Mouse (Mus musculus) lung, embryonic 16.5 days (tissue): ENCODE measurements at regions not wholly inside any gene's neighbourhood (a gene's known extent, or its start where the extent isn't known, plus 50 kb on each side); places are given as distances from the start of the nearest gene placed in this dataset.

ENCODE experiments used
- ATAC-seq: fragments of 200-750 bp; cut with Nextera tagmentation; 2 replicates; pipeline ENCODE4 v1.8.0; 2017; ENCODE audit warnings: low read depth, mild to moderate bottlenecking, moderate library complexity
- H3K27ac ChIP-seq: fragments of 300-500 bp; sonication (generic); 2 replicates; pipeline ENCODE4 v1.5.1; 2014; ENCODE audit warnings: mild to moderate bottlenecking, control low read depth, low read length
- H3K27me3 ChIP-seq: fragments of 300-500 bp; sonication (generic); 2 replicates; pipeline ENCODE4 v1.6.1; 2014; ENCODE audit warnings: low read depth, low read length, mixed read lengths; ENCODE audit not compliant: control insufficient read depth, insufficient read depth
- H3K36me3 ChIP-seq: fragments of 300-500 bp; sonication (generic); 2 replicates; pipeline ENCODE4 v1.6.1; 2014; ENCODE audit warnings: low read length; ENCODE audit not compliant: control insufficient read depth, insufficient read depth
- H3K4me1 ChIP-seq: fragments of 300-500 bp; sonication (generic); replicated peaks from 2 replicates; pipeline ENCODE4 v1.6.1; 2014; ENCODE audit warnings: low read length, mixed read lengths; ENCODE audit not compliant: control insufficient read depth, insufficient read depth
- H3K4me2 ChIP-seq: fragments of 300-500 bp; sonication (generic); 2 replicates; pipeline ENCODE4 v1.6.1; 2014; ENCODE audit warnings: low read depth, low read length, control low read depth
- H3K4me3 ChIP-seq: fragments of 300-500 bp; sonication (generic); 2 replicates; pipeline ENCODE4 v1.5.1; 2014; ENCODE audit warnings: mild to moderate bottlenecking, low read length, control low read depth
- H3K9ac ChIP-seq: fragments of 300-500 bp; sonication (generic); 2 replicates; pipeline ENCODE4 v1.6.1; 2014; ENCODE audit warnings: low read length, control low read depth
- H3K9me3 ChIP-seq: fragments of 300-500 bp; sonication (generic); 2 replicates; pipeline ENCODE4 v1.6.1; 2016; ENCODE audit warnings: low read length; ENCODE audit not compliant: control insufficient read depth
- WGBS: fragments of 180-500 bp; shearing (Covaris S2); extraction: QIAGEN DNeasy Blood & Tissue Kit; methylation state at CpG from one replicate; pipeline ENCODE4 v1.1.7; 2014; 5-methylcytosine and 5-hydroxymethylcytosine counted together

GRCm38 (mm10) chr3:156341484-156341883 lies 220.1 kb upstream of the Negr1 start:
- 75% methylated on average over 1 of the region's 1 CpGs for WGBS
- Histone ChIP-seq H3K27me3 (no peaks in the 10 kb centered on the region), H3K9me3 (no peaks in the 10 kb centered on the region), H3K9ac (no peak overlapping the region), H3K4me2 (no peak overlapping the region), H3K27ac (no peak overlapping the region), H3K4me3 (no peak overlapping the region), H3K36me3 (no peaks in the 10 kb centered on the region), H3K4me1 (no peaks in the 10 kb centered on the region)
- no peak for ATAC-seq

- H3K36me3 ChIP-seq, result no peaks in the 10 kb centered on the region
- H3K27ac ChIP-seq, result no peak overlapping the region
- H3K4me2 ChIP-seq, result no peak overlapping the region
- H3K9me3 ChIP-seq, result no peaks in the 10 kb centered on the region
- no peaks in the 10 kb centered on the region for H3K4me1 ChIP-seq
- H3K4me3 ChIP-seq, result no peak overlapping the region
- ATAC-seq, result no peak
- 47% methylated on average over 4 of the region's 4 CpGs for WGBS
- H3K9ac ChIP-seq, result no peak overlapping the region
- no peaks in the 10 kb centered on the region for H3K27me3 ChIP-seq
These were observed 209.9 kb upstream of the Negr1 start for GRCm38 (mm10) chr3:156351727-156352126.

GRCm38 (mm10) chr3:156353430-156353829 lies 208.2 kb upstream of the Negr1 start:
- no peak overlapping the region for H3K27ac ChIP-seq
- H3K9me3 ChIP-seq, result no peaks in the 10 kb centered on the region
- no peak overlapping the region for H3K9ac ChIP-seq
- no peak overlapping the region for H3K4me3 ChIP-seq
- H3K36me3 ChIP-seq, result no peaks in the 10 kb centered on the region
- ATAC-seq, result no peak
- no peaks in the 10 kb centered on the region for H3K4me1 ChIP-seq
- H3K27me3 ChIP-seq, result no peaks in the 10 kb centered on the region
- H3K4me2 ChIP-seq, result no peak overlapping the region
- WGBS, result 73% methylated on average over 3 of the region's 3 CpGs

- Histone ChIP-seq H3K4me1 (no peaks in the 10 kb centered on the region), H3K4me3 (no peak overlapping the region), H3K4me2 (no peak overlapping the region), H3K27me3 (no peaks in the 10 kb centered on the region), H3K9ac (no peak overlapping the region), H3K27ac (no peak overlapping the region), H3K36me3 (no peaks in the 10 kb centered on the region), H3K9me3 (no peaks in the 10 kb centered on the region)
- WGBS, result 72% methylated on average over 9 of the region's 9 CpGs
- no peak for ATAC-seq
These were observed 207.6 kb upstream of the Negr1 start for GRCm38 (mm10) chr3:156353841-156354473.

GRCm38 (mm10) chr3:156368669-156369343 lies 192.8 kb upstream of the Negr1 start:
- H3K4me2 ChIP-seq, result no peak overlapping the region
- H3K27ac ChIP-seq, result no peak overlapping the region
- no peak overlapping the region for H3K4me3 ChIP-seq
- no peak overlapping the region for H3K9ac ChIP-seq
- H3K9me3 ChIP-seq, result no peaks in the 10 kb centered on the region
- 63% methylated on average over 3 of the region's 3 CpGs for WGBS
- no peak for ATAC-seq
- no peaks in the 10 kb centered on the region for H3K36me3 ChIP-seq
- H3K4me1 ChIP-seq, result no peaks in the 10 kb centered on the region
- no peaks in the 10 kb centered on the region for H3K27me3 ChIP-seq

- H3K9ac ChIP-seq, result no peak overlapping the region
- H3K27ac ChIP-seq, result no peak overlapping the region
- H3K36me3 ChIP-seq, result no peaks in the 10 kb centered on the region
- no peak overlapping the region for H3K4me2 ChIP-seq
- H3K27me3 ChIP-seq, result no peaks in the 10 kb centered on the region
- no peaks in the 10 kb centered on the region for H3K9me3 ChIP-seq
- no peaks in the 10 kb centered on the region for H3K4me1 ChIP-seq
- no peak overlapping the region for H3K4me3 ChIP-seq
- ATAC-seq, result no peak
These were observed 184.9 kb upstream of the Negr1 start for GRCm38 (mm10) chr3:156376717-156377116.

- ATAC-seq, result no peak
- Histone ChIP-seq H3K36me3 (no peaks in the 10 kb centered on the region), H3K27me3 (no peaks in the 10 kb centered on the region), H3K4me1 (no peaks in the 10 kb centered on the region), H3K9ac (no peak overlapping the region), H3K4me2 (no peak overlapping the region), H3K4me3 (no peak overlapping the region), H3K9me3 (no peaks in the 10 kb centered on the region), H3K27ac (no peak overlapping the region)
These were observed 178.7 kb upstream of the Negr1 start for GRCm38 (mm10) chr3:156382919-156383318.

- Histone ChIP-seq H3K4me1 (no peaks in the 10 kb centered on the region), H3K9me3 (no peaks in the 10 kb centered on the region), H3K27me3 (no peaks in the 10 kb centered on the region), H3K4me2 (no peak overlapping the region), H3K36me3 (no peaks in the 10 kb centered on the region), H3K27ac (no peak overlapping the region), H3K4me3 (no peak overlapping the region), H3K9ac (no peak overlapping the region)
- WGBS, result 69% methylated on average over 3 of the region's 3 CpGs
- no peak for ATAC-seq
These were observed 155.5 kb upstream of the Negr1 start for GRCm38 (mm10) chr3:156406136-156406535.

GRCm38 (mm10) chr3:156407112-156407511 lies 154.5 kb upstream of the Negr1 start:
- no peak overlapping the region for H3K9ac ChIP-seq
- 79% methylated on average over 2 of the region's 2 CpGs for WGBS
- no peaks in the 10 kb centered on the region for H3K27me3 ChIP-seq
- no peaks in the 10 kb centered on the region for H3K4me1 ChIP-seq
- no peak overlapping the region for H3K4me3 ChIP-seq
- no peak overlapping the region for H3K4me2 ChIP-seq
- no peaks in the 10 kb centered on the region for H3K36me3 ChIP-seq
- H3K27ac ChIP-seq, result no peak overlapping the region
- H3K9me3 ChIP-seq, result no peaks in the 10 kb centered on the region
- no peak for ATAC-seq
